Mouse (Mus musculus) c-Kit-positive CD71-negative TER-119-negative erythroid progenitor cells, embryonic 14.5 days (primary cell): Measurements from ENCODE around the gene Gng12.

ENCODE experiments used
- DNase-seq: peaks from one replicate; pipeline ENCODE4 v3.0.0-alpha.2; 2013; ENCODE audit warnings: low read depth

Gene Gng12

DNA sequence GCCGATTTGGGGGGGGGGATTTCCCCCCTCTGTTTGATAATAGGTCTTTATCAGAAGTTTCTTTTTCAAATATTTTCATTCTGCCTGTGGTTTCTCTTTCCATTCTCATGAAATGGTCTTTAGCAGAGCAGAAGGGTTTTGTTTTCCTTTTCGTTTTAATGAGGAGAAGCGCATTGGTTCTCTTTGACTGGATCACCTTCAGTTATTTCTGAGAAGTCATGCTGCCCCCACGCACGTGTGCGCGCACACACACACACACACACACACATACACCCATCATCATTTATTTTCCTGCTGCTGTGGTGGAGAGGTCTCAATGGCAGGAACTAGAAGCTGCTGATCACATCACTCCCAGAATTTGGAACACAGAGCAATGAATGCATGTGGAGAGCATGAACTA is 20.8 kb downstream of the Gng12 start:
- no peak for DNase-seq

DNA sequence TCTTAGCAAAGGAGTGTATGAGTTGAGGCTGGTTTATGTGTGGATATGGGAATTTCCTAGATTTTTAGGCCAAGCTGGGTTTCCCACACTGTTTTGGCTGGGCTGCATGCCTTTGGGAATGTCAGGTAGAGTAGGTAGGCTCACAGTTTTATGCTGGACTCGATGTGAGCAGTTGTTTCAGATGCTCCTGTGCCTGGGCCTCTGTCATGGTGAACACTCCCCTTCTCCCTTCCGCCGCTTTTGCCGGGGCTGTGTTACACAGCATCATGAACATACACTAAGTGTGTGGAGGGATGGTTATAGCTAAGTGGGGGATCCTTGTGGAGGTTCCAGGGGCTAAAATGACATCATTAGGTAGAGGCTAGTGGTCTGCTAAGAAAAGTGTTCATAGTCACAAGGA is 24.6 kb downstream of the Gng12 start:
- DNase-seq = no peak

DNA sequence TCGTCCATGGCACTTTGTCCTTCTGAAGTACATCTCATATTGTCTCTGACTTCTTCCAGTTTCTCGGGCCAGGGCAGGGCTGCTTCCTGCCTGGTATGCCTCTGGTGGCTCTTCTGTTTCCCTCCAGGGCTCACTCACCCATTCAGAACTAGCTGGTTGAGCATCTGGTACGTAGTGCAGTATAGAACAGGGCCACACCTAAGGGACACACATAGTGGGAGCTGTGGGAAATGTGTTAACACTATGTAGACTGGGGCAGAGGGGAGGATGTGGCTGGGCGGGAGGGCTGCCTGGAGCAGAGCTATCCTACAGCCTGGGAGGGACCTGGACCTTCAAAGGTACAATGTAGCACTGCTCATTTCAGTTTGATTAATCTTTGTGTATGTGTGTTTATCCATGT is 25.6 kb downstream of the Gng12 start:
- no peak for DNase-seq

- no peak for DNase-seq
Measured at GRCm38 (mm10) chr6:66922501-66922900, 26.3 kb downstream of the Gng12 start.

DNA sequence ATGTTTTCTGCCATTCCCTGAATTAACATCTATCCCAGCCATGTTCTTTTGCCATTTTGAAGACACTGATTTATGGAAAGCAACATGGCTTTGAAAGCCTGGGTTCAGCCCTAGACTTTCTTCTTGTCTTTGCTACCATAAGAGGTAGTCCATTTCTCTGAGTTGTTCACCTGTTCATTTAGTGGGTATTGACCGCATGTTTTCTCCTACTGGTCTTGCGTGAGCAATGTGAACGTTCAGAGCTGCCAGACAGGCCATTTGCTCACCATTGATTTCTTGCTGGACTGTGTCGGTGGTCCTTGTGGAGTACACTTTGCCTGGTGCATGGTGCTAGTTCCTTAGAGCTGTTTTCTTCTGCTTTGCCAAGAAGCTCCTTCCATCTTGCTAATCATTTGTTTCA is 27.7 kb downstream of the Gng12 start:
- DNase-seq = no peak

- DNase-seq = no peak
Measured at GRCm38 (mm10) chr6:66924315-66924965, 28.2 kb downstream of the Gng12 start.

- DNase-seq = no peak
Measured at GRCm38 (mm10) chr6:66926269-66926668, 30.1 kb downstream of the Gng12 start.

GRCm38 (mm10) chr6:66928972-66929645 is 32.9 kb downstream of the Gng12 start:
- no peak for DNase-seq

DNA sequence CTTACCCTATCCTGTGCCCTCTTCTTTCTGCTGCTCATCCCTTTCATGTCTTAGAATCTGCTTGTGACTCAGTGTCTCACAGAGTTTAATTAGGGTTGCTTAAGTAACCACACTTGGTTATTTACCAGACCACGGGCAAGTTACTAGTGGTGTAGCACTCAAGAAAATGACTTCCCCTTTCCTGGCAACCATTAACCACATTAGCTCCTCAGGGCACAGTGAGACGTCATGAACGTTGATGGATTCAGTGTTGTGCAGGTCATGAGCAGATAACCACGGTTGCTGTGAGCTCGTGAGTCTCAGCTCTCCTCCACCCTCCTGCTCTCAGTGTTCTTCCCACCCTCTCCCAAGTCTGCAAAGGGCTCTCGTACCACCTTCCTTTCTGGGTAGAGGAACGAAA is 33.5 kb downstream of the Gng12 start:
- peak; percentile 60 for DNase-seq

DNA sequence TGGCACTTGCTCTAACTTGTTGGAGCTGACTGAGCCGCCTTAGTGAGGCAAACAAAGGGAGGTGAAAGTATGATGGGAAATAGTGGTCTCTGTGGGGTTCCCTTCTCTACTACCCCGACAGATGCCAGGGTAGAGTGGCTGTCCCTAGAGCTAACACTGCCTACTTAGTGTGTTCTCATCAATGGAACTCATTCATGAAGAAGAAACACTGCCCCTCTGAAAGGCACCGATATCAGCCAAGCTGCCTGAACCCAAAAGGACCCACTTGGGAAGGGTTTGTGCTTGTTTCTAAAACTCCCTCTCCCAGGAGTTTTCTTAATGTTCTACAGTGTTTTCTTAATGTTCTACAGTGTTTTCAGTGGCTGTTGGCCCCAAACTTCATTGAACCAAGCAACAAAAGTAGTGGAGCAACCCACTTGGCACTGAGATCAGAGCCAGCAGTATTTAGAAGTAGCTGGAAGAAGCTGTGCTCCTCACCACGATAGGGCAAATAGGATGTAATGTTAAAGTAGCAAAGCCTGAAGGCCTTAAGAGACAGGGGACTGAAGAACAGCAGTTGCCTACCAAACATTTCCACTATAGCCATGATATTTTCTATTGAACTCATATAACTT is 36.1 kb downstream of the Gng12 start:
- DNase-seq = no peak

DNA sequence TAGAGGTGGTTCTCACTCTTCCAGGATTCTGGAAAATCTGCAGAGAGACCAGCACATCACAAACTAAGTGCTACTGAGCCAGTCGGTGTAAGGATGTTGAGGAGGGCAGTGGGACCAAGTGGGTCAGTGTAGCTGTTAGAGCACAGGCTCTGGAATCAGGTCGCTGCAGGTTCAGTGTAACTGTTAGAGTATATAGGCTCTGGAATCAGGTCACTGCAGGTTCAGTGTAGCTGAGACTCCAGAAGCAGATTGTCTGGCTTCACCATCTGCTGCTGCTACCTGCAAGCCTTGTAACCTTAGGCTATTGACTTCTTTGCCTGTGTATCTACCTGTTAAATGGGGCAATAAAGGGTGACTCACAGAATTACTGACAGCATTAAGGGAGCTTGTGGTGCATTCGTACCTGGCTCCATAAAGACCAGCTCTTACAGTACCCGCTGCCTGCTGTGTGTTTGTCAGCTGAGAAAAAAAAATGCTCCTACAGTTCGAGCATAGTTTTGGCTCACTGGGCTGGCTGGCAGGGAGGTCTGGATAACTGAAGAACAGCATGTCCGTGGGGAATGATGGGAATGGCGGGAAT is 44.5 kb downstream of the Gng12 start:
- no peak for DNase-seq

GRCm38 (mm10) chr6:66941792-66942191 is 45.6 kb downstream of the Gng12 start:
- no peak for DNase-seq

GRCm38 (mm10) chr6:66942826-66943225 is 46.6 kb downstream of the Gng12 start:
- DNase-seq = no peak

DNA sequence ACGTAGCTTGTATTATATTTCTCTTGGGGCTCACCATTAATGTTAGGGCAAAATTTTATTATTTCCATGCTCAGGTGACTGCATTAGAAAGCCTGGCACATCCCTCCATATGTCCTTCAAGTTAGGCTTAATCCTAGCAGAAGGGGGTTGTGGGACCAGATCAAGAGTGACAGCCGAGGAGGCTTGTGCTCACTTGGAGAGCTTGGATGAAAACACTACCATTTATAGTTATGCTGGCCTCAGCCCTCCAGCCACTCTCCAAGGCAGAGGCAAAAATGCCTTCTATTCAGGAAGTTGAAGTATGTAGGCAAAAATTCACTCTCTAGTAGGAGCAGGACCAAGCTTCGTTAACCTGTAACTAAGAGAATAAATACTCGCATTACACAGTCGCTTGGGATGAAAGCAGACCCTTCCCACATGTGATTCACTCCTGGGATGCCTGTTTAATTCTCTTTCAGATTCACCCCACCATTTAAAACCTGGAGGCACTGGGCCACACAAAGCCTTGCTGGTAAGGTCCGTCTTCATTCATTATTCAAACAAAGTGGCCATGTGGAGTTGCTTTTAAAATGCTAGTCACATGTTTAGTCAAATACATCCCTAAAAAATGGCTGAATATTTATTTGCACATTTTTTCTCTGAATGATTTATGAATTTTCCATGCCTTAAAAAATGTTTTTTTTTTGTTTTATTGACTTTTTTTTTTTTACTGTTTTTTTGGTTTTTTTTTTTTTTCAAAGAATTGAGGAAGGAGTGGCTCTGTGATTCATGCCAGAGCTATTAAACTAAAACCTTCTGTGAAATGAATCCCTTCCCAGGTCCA is 47.4 kb downstream of the Gng12 start:
- no peak for DNase-seq

- no peak for DNase-seq
Measured at GRCm38 (mm10) chr6:66944190-66945003, 48.2 kb downstream of the Gng12 start.

- DNase-seq = no peak
Measured at GRCm38 (mm10) chr6:66945004-66945356, 48.8 kb downstream of the Gng12 start.

- DNase-seq = no peak
Measured at GRCm38 (mm10) chr6:66948111-66948510, 51.9 kb downstream of the Gng12 start.

- DNase-seq = no peak
Measured at GRCm38 (mm10) chr6:66948848-66949247, 52.7 kb downstream of the Gng12 start.

GRCm38 (mm10) chr6:66951726-66952418 is 55.7 kb downstream of the Gng12 start:
- DNase-seq = no peak

GRCm38 (mm10) chr6:66953951-66954519 is 57.8 kb downstream of the Gng12 start:
- DNase-seq = no peak
